Mouse (Mus musculus): ENCODE results near the gene Calcr.

DNA sequence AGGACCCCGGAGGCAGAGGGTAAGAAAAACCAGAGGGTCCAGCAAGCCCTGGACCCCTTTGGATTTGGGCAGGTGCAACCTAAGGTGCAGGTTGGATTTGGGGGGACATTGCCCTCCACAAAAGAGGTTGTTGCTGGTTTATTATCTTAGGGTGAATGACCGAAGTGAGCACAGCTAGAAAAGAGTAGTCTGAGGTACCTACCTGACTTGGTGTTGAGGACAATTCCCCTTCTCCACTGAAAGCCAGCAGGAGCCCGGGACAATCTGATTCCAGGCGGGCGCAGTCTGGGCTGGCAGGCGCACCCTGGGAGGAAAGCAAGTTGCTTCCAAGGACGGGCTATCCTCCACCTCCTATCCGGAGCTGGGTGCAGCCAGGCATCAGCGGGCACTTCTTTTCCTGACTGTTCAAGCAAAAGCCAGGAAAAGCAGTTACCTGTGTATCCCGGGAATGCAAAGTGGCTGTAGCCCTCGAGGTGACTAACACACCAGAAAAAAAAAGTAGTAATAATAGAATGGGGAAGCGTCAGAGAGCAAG is at the start of gene Calcr:
- no peak for TF ChIP-seq POLR2A (IDR thresholded peaks at IDR 0.05; ENCODE audit: low read depth, low read length)
- no peak for TF ChIP-seq RAD21 (IDR thresholded peaks at IDR 0.05; ENCODE audit: low read depth, low read length)
- no peak for TF ChIP-seq NELFE (IDR thresholded peaks at IDR 0.05; ENCODE audit: low read depth, low read length)
- no peak for TF ChIP-seq MEF2A (IDR thresholded peaks at IDR 0.05; ENCODE audit: borderline replicate concordance, low read depth, low read length)
- no peak for TF ChIP-seq CTCF (conservative IDR thresholded peaks at IDR 0.05 in 1 of 2, IDR thresholded peaks at IDR 0.05 in 1 of 2; ENCODE audit: low read depth in 2 of 2, low read length in 2 of 2)
- TF ChIP-seq HCFC1 (IDR thresholded peaks at IDR 0.05; ENCODE audit: low read depth, low read length) = no peak
- TF ChIP-seq EP300 (IDR thresholded peaks at IDR 0.05; ENCODE audit: low read length) = no peak
- TF ChIP-seq E2F4 (IDR thresholded peaks at IDR 0.05; ENCODE audit: insufficient replicate concordance, low read depth, low read length) = no peak
- no peak for TF ChIP-seq CHD2 (IDR thresholded peaks at IDR 0.05; ENCODE audit: low read length)
- no peak for TF ChIP-seq ZNF384 (IDR thresholded peaks at IDR 0.05; ENCODE audit: low read depth, low read length)
- TF ChIP-seq ZC3H11A (IDR thresholded peaks at IDR 0.05; ENCODE audit: low read depth, low read length) = no peak
